Mouse (Mus musculus) natural killer cell, adult 2 months (primary cell): Measurements from ENCODE around the gene Apmap.
A peak's percentile ranks its signal among the peaks of the same experiment; 100 is the strongest.
"Not testable (repeated sequence)": the region's sequence is repeated elsewhere in the genome, so short reads cannot be mapped to it uniquely, and the experiment has no call there.

Experiments used
- DNase-seq, 2 experiments: peaks; one replicate each; pipeline ENCODE4 v3.0.0; 2022; ENCODE audit warnings: low spot score in 2 of 2

Gene Apmap

DNA sequence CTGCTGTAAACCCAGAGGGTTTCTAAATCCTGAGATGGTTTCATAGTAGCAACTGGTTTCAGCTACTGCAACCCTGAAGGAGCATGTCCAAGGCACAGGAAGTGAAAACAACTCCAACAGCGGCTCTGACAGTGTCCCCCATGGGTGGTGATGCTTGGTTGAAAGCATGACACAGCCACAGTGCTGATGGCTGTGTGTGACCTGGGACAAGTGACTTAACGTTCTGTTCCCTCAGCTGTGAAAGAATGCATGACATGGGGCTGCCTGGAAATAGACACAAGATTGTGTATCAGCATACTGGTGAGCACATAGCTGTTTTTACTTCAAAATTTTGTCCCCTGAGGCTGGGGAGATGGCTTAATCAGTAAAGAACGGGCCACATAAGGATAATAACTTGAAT is 13.3 kb upstream of the Apmap start:
- DNase-seq: no peak

DNA sequence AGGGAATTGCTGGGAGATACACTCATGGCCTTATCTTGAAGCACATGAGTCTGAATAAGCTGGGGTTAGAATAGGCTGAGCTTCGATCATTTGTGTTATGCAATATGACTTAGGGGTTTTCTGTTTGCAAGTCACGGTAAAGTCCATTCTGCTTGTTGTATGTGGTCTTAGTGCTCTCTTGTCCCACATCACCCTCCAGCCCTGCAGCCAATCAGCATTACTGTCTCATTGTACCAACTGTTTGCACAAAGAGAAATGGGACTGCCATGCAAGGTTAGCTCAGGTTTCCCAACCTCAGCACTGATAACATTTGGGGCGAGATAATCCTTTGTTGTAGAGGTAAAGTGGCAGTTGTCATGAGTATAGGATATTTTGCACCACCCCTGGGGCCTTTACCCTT is 1.7 kb upstream of the Apmap start:
- DNase-seq: no peak

DNA sequence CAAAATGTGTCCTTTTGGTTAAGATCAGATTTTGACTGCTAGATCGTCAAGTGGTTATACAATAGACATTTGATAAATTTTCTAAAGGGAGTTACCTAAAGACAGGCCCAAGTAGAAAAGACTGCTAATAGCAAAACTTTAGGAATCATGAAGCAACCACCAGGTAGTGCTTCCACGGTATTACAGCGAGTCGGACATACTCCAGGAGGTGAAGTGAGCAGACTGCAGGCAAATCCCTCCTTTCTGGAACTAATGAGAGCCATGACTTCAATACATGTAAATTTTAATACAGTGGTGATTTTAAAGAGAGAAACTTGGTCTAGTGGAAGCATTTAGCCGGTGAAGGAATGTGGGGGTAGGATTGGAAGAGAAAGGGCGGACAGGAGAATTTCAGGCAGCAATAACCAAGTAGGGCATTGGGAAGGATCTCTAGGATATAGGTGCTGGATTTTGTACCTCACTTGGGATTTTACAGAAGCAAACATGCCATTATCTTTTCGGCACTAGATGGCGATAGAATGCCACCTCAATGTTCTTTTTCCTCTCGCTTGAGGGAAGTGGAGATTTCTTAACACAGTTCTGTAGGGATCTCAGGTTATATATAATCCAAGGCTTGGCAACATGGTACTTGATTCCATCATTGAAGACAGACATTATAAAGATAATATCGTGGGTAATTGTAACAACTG is 649 bp upstream of the Apmap start:
- peak; percentile 35 to 56 for DNase-seq

DNA sequence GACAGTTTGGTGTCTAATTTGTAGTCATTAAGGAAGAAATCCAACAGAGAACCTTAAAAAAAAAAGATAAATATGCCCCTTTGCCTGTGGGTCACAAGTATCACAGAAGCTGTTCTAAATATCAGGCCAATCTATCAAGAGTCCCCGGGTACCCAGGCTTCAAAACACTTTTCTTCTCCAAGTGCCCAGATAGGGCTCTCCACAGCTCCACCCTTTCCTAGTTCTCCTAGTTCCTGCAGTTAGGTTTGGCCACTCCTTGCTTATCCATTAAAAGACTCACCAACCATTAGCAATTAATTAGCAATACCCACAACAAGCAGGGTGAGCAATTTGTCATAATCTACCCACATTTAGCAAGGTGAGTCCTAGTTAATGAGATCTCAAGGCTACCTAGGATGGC is 1.3 kb downstream of the Apmap start:
- DNase-seq: no peak

DNA sequence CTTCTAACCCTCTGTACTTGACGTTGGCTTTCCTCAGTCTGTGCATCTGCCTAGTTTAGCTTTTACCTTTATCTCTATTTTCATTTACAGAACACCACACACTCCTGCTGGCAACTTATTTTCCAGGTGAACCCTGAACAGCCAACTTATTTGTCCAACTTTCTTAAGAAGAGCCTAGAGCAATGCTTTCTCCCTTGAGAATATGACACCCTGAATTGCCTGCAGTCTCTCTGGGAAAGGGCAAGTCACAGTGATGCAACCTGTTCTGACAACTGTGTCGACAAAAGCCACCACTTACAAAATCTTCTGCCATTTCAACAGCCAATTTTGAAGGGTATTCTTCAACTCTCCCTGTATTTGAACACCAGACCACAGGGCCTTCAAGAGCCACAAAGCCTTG is 3.6 kb downstream of the Apmap start:
- no peak for DNase-seq

DNA sequence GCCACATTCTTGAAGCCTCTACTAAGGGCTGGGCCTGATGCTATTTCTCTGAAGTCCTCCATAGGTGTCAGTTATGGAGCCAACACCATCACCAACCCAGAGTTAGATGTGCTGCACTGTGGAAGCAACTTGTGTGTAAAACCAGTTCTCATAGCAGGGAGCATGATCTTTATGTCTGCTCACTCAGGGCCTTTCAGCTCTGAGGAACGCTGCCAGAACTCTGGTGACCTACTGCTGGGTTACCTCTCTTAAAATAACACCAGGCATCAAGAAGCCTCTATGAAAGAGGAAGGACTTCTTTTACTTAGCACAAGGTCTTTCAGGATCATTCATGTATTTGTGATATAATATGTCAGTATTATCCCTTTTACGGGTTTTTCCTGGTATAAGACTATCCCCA is 6.2 kb downstream of the Apmap start:
- no peak for DNase-seq

DNA sequence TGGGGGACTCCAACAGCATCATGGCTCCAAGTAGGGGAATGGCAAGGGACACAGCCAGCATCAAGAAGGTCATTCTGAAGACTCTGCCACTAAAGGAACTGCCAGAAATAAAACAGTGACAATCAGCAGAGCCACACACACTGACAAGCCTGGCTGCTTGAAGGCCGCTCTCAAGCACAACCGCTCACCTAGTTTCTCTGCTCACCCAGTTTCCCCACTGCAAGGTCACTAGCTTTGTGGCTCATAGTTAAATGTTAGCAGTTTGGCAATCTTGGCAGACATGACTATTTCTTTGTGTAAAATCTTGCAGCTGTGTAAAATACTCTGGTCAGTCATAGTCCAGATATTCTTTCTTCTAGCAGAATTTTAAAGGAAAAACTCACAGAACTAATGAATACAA is 8.1 kb downstream of the Apmap start:
- DNase-seq: no peak

DNA sequence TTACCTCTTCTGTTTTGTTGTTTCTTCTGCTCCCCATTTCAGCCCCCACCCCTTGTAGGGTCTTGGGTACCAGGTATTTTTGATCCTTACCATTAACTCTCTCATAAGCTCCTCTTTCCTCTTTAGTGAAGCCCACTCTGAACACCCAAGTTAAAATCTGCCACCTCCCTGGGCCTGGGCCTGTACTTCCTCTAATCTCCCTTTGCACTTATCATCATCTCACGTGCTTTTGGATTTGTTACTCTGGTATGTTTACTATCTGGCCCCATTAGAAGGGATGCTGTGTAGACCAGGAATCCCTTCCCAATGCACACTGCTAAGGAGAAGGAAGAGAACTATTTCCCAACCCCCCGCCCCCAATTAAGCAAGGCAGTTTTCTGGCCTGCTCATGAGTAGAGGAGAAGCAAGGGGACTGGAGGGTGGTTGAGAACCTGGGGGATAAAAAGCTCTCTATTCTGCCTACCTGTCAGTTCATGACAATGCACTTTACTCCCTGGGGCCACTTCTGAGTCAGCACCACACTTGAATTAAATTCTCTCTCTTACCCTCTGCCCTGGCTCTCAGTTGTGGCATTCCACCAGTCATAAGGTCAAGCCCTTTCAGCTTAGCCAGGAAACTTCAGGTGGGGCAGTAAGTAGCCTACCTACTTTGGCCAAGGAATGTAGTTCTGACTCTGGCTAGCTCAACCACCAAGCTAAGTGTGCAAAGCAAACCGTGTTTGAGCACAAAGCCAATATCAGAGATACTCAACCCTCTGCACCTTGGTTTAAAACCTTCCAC is 12.8 kb downstream of the Apmap start:
- DNase-seq: no peak

DNA sequence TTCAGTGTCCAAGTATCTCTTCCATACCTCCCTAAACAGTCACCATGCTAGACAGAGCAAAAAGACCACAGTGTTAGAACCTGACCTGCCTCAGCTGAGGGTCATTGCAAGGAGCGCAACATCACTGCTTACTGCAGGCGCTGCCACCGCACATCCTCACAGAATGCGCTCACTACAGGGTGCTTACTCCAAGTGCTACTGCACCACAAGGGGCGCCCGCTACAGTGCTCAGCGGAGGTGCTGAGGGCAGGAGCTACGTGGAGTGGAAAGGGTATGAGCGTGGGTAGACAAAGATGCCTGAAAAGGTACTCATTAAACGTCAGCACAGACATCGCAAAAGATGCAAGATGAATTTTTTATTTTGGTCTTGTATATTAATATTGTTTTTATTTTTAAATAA is 19.3 kb downstream of the Apmap start:
- no peak for DNase-seq

DNA sequence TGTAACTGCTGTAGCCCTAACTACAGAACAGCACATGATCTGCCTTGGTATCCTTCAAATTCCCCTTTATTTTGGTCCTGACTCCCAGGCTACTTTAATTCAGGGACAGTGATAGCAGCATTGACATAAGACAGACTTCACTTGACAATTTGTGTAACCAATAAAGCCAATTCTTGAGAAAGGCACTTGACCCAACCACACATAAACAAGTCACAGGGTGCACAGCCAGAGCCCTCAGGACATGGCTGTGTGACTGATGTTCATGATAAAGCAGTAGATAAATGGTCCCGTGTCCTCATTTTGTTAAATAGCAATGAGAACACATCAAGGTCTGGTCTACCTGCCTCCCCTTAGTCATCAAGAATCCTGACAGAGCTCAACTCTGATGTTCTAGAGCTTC is 28.7 kb downstream of the Apmap start:
- no peak for DNase-seq

DNA sequence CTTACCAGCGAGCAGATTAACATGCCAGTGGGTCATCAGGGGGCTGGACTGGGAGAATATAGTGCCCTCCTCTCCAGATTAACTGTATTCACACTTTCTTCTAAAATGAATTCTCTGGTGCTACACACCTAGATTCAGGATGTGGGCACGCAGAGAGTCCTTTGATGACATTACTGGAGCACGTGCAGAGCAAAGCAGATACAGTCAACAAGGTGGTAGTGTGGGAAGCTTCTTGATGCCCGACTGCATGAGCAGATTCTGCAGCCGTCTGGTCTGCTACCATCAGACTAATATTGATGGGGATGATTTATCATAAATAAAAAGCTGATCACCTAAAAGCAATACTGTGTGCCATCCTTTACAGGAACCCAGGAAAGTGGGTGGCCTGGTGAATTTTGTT is 29.8 kb downstream of the Apmap start:
- DNase-seq: peak in 1 of 2 experiments; percentile 16

DNA sequence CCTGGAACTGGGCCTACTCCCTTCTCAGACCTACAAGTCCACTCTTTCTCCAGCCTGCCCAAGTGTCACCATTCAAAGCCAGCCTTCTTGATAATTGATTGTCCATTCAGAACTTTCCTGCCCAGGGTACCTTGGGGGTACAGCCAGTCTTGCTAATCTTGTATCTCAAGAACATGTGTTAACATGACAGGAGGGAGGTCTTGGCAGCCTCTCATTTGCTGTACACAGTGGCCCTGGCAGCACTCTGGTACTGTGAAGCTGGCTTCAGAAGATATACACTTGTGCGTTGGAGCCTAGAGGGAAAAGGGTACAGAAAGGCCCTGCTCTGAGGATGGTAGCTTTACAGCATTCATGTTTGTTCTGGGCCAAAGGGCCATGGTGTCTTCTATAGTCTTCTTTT is 32.1 kb downstream of the Apmap start:
- DNase-seq: no peak

DNA sequence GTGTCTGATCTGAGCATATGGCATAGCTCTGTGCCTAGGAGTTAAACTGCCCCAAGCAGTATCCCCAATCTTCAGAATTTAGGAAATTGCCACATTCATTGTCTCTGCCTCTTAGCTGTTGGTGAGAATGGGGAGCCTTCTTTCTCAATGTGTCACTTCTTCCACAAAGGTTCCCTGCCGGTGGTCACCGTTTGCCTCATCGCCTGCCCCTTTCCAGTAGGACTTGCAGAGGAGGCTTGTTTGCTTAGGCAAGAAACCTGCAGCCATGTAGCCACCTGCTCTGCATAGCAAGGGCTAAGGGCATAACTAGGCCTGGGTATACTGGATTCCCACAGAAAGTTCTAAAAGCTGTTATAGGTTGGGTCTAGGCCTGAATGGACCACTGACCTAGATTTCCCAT is 35.9 kb downstream of the Apmap start:
- DNase-seq: no peak

DNA sequence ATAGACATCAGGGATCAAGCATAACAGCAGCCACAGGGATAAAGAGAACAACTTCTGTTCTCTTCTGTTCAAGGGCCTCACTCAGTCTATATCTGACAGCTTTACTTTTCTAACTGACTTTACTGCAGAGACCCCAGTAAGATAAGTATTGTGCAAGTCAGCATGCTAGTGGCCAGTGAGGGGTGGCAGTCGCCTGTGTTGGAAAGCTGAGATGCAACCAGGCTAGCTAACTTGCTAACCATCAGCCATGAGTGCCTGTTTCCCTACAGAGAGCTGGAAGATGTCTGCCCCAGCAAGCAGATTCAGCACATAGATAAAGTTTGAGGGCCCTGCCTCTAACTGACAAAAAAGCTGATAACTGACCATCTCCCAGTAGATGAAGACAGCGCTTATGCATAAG is 37.6 kb downstream of the Apmap start:
- DNase-seq: no peak

DNA sequence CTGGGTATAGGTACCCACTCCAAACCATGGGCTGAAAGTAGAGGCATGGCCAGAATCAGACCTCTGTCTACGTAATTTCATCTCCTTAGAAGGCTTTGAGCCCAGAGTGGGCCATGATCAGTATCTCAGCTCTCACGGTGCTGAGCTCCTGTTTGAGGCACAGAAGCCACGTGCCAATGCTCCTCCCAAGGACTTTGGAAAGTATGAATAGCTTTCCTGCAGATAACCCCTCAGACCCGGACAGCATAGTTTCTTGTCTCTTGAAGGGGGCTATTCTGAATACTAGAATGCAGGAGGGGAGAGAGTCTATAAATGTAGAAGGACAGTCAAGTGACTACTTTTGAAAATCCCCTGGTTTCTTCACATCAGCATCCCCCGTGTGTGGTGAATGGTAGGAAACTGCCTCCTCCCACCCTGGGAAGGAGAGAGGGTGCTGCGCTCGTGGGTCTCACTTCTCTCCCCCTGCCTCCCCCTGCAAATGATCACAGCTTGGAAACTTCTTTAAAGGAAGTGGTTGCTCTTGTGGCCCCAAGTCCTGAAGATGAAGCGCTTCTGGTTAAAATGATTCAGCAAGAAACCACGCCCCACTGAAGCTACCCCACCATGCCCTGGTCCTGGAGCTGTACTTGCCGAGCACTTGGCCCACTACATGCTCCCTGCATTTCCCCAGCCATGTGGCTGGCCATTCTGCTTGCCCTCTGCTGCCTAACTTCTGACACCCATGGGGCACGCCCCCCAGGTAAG is 38.3 kb downstream of the Apmap start, which contains the start of gene Cst7:
Cst7 (plus strand) TSS at position 569 of the 744 bp plus-strand sequence.
- DNase-seq: peak; percentile 65 to 78

DNA sequence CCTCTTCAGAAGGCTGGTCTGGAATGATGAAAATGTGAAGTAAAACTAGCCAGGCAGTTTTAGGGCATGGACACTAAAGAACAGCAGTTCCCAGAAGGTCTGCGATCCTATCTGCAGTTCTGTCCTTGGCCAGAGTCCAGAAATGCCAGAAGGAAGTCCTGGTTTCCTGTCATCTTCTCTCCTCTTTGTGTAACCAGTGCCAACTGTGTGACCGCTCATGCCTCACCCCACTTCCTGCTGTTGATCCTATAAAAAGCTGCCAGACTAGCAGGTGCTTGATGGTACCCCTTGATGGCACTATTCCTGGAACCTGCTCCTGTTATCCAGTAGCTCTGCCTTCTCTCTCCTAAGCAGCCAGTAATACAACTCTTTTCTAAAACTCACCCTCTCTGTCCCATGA is 41.3 kb downstream of the Apmap start:
- peak in 1 of 2 experiments; percentile 10 for DNase-seq

DNA sequence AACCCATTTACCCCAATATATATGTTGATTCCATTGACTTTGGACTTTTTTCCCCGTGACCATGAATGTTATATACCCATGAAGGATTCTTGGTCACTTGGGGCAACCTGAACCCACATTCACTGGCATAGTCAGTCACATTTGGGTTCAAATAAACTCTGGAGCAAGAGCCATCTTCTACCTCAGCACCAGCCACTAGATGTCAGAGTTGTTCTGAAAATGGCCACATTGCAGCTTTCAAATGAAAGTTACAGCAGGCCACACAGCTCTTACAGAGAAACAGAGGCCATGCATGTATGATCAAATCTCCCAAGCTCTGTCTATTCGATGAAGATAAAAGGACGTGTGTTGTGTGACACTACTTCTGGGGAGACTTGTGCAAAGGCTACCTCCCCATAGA is 49.8 kb downstream of the Apmap start:
- DNase-seq: peak; percentile 38 to 49

DNA sequence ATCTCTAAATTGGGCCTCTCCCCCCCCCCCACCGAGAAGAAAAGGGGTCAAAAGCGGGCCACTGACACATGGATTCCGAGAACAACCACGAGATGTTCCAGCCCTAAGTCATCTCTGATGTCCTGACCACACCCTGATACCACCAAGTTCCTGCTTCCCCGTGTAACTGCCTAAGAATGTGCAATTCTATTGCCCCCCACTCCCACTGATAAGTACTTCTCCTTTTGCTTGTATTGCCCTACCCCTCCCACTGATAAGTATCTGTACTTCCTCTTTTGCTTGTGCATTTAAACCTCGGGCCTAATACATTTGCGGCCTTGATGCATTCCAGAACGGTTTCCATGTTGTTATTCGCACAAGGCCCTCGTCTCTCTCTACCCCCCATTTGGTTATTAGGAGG is 58.8 kb downstream of the Apmap start:
- DNase-seq: not testable (repeated sequence)
